In genomic region chrX:150656908-150657796, GRCm38 (mm10) we compare ENCODE assay signal across 8 mouse cellular contexts. TPM values are rescaled to one million over a fixed set of nuclear protein-coding genes. Genes with fewer than 3 reads are reported as not detected.
DNase-seq lines count a peak whose midpoint lies in the region; ATAC-seq and TF ChIP-seq lines count a peak whose summit lies in the region.

Gene Tro (minus strand): TSS chrX:150657583.

- H3K9me3 ChIP-seq in lung, embryonic 14.5 days (ENCODE audit: low read depth, low read length), result no peaks in the 10 kb centered on the region
- H3K9me3 ChIP-seq in heart, embryonic 13.5 days, result no peaks in the 10 kb centered on the region
- no peaks in the 10 kb centered on the region for H3K9me3 ChIP-seq in midbrain, embryonic 13.5 days

- H3K36me3 ChIP-seq in lung, embryonic 14.5 days (ENCODE audit: insufficient read depth), result peaks cover 2% of the 10 kb centered on the region; the same call in 1 of the 2 replicates
- H3K36me3 ChIP-seq in heart, embryonic 13.5 days, result peaks cover 23% of the 10 kb centered on the region
- H3K36me3 ChIP-seq in midbrain, embryonic 13.5 days, result peaks cover 27% of the 10 kb centered on the region

- peak within 1 kb of the TSS; percentile 52 for H3K9ac ChIP-seq in lung, embryonic 14.5 days
- peak within 1 kb of the TSS; percentile 80 for H3K9ac ChIP-seq in heart, embryonic 13.5 days
- peak within 1 kb of the TSS; percentile 70 for H3K9ac ChIP-seq in midbrain, embryonic 13.5 days (replicated peaks)

- H3K27me3 ChIP-seq in lung, embryonic 14.5 days (ENCODE audit: insufficient read depth, low read length), result no peaks in the 10 kb centered on the region
- H3K27me3 ChIP-seq in heart, embryonic 13.5 days (replicated peaks), result no peaks in the 10 kb centered on the region; the same call in 1 of the 2 replicates
- no peaks in the 10 kb centered on the region for H3K27me3 ChIP-seq in midbrain, embryonic 13.5 days

- H3K4me1 ChIP-seq in lung, embryonic 14.5 days (ENCODE audit: insufficient read depth), result no peaks in the 10 kb centered on the region
- no peaks in the 10 kb centered on the region for H3K4me1 ChIP-seq in heart, embryonic 13.5 days
- H3K4me1 ChIP-seq in midbrain, embryonic 13.5 days (replicated peaks), result peaks cover 12% of the 10 kb centered on the region; the same call in 1 of the 2 replicates

- peak within 1 kb of the TSS; percentile 50 for H3K4me3 ChIP-seq in lung, embryonic 14.5 days (ENCODE audit: low read depth, low read length)
- H3K4me3 ChIP-seq in heart, embryonic 13.5 days, result peak within 1 kb of the TSS; percentile 64
- H3K4me3 ChIP-seq in midbrain, embryonic 13.5 days (replicated peaks), result peak within 1 kb of the TSS; percentile 58

- peak within 1 kb of the TSS; percentile 60 for H3K4me2 ChIP-seq in lung, embryonic 14.5 days
- H3K4me2 ChIP-seq in heart, embryonic 13.5 days, result peak within 1 kb of the TSS; percentile 70
- peak within 1 kb of the TSS; percentile 50 for H3K4me2 ChIP-seq in midbrain, embryonic 13.5 days (replicated peaks)

- DNase-seq in lung, embryonic 14.5 days, result peak; percentile 73
- DNase-seq in lung, postnatal 14 days, result no peak
- DNase-seq in cerebellum, postnatal 36 days, result peak; percentile 63 to 68
- DNase-seq in layer of hippocampus, postnatal 14 days (ENCODE audit: low spot score in 2 of 2), result peak; percentile 39 to 55
- peak; percentile 45 for DNase-seq in testis, postnatal 10 days (ENCODE audit: low spot score)

- peak; percentile 94 for ATAC-seq in lung, embryonic 14.5 days (ENCODE audit: insufficient read depth)
- peak; percentile 51; the same call in 1 of the 2 replicates for ATAC-seq in heart, embryonic 13.5 days (ENCODE audit: extremely low read depth, insufficient number of reproducible peaks, low FRiP score, low TSS enrichment)
- peak; percentile 96 for ATAC-seq in midbrain, embryonic 13.5 days
- no peak for ATAC-seq in activated CD4-positive, CD25-positive, alpha-beta regulatory T cell, adult 4 months

- no peak within 1 kb of the TSS; the same call in 1 of the 2 replicates for H3K27ac ChIP-seq in lung, embryonic 14.5 days (ENCODE audit: low read depth)
- peak within 1 kb of the TSS; percentile 59 for H3K27ac ChIP-seq in heart, embryonic 13.5 days (replicated peaks)
- peak within 1 kb of the TSS; percentile 87 for H3K27ac ChIP-seq in midbrain, embryonic 13.5 days

- peak; percentile 40 for TF ChIP-seq CTCF in lung, embryonic 14.5 days (IDR thresholded peaks at IDR 0.05; ENCODE audit: low read depth)

- 21% methylated on average over 37 of the region's 37 CpGs for WGBS in lung, embryonic 14.5 days
- 15% methylated on average over 37 of the region's 37 CpGs for WGBS in heart, embryonic 13.5 days
- WGBS in midbrain, embryonic 13.5 days, result 33% methylated on average over 37 of the region's 37 CpGs

RNA-seq across cellular contexts. Expression of gene Tro, which starts in this region (rescaled TPM):
- 27.2 and 28.2 TPM in 2 replicates for polyA plus RNA-seq in lung, embryonic 14.5 days (2014; fragmentation: Nextera tagmentation; extraction: Ambion mirVana)
- polyA plus RNA-seq in heart, embryonic 13.5 days (2015; fragmentation: Nextera tagmentation; extraction: Ambion mirVana), result 17.6 and 18.6 TPM in 2 replicates
- 100 to 1,000 TPM; 142 to 153 TPM for total RNA-seq in layer of hippocampus, postnatal 14 days (2021)
- polyA plus RNA-seq in midbrain, embryonic 13.5 days (2015; fragmentation: Nextera tagmentation; extraction: Ambion mirVana), result 69.1 and 71.2 TPM in 2 replicates
- not detected for polyA plus RNA-seq in activated CD4-positive, CD25-positive, alpha-beta regulatory T cell, adult 4 months (2017; shearing (Covaris generic))

Comparison
In these comparisons a context has a peak if more than half of its experiments do, and no peak if none do; other contexts are left out.
1. RNA of gene Tro (polyA plus RNA-seq): 69.1 to 71.2 TPM in midbrain, embryonic 13.5 days, 27.2 to 28.2 TPM in lung, embryonic 14.5 days and 17.6 to 18.6 TPM in heart, embryonic 13.5 days; not detected in activated CD4-positive, CD25-positive, alpha-beta regulatory T cell, adult 4 months; every median in the first group is over 10 times any median in the second.
2. Peak in every context shown above with its lines, with median percentiles within 50 percentile points of each other: H3K4me2 ChIP-seq, H3K4me3 ChIP-seq and H3K9ac ChIP-seq.